Mouse (Mus musculus) heart, embryonic 14.5 days (tissue): ENCODE measurements around the gene Stard10. TPM values are rescaled to one million over a fixed set of nuclear protein-coding genes. Genes with fewer than 3 reads are reported as not detected.

Source experiments
- polyA plus RNA-seq: library from polyadenylated mRNA; unstranded; fragments of >200 nt; fragmentation: Nextera tagmentation; extraction: Ambion mirVana; gene quantifications from 2 replicates; pipeline ENCODE4 v1.2.1, GENCODE M21; 2014

Stard10 gene
- polyA plus RNA-seq, 1 experiment from 2014 or later = 61.7 TPM

Other genes with a start within 250 kb of the Stard10 start
- gene Fchsd2, start 224.2 kb upstream of the Stard10 start, polyA plus RNA-seq = 18.0 and 18.6 TPM in 2 replicates
- gene Atg16l2, start 14.8 kb upstream of the Stard10 start, polyA plus RNA-seq = 21.3 and 25.5 TPM in 2 replicates
- 26.7 and 29.2 TPM in 2 replicates for gene Arap1, start 31.0 kb downstream of the Stard10 start, polyA plus RNA-seq
- gene Gm45837, start 93.8 kb downstream of the Stard10 start, polyA plus RNA-seq = 0.26 TPM in 1 of 2 replicates, not detected in the other
- gene Pde2a, start 104.6 kb downstream of the Stard10 start, polyA plus RNA-seq = 12.9 and 13.8 TPM in 2 replicates